Mouse (Mus musculus) kidney, adult 2 months (tissue): Measurements from ENCODE around the gene Gm47429. TPM values are rescaled to one million over a fixed set of nuclear protein-coding genes. Genes with fewer than 3 reads are reported as not detected.
A peak's percentile ranks its signal among the peaks of the same experiment; 100 is the strongest.

Experiments
- DNase-seq: peaks from one replicate; pipeline ENCODE4 v3.0.0; 2021
- H3K27ac ChIP-seq: fragments of 200-500 bp; 2 replicates; pipeline ENCODE4 v1.5.1; 2012; ENCODE audit warnings: low read depth, low read length, control low read depth, inconsistent platforms; ENCODE audit not compliant: insufficient read depth
- H3K27me3 ChIP-seq: fragments of 200-500 bp; replicated peaks from 2 replicates; pipeline ENCODE4 v1.6.1; 2012; ENCODE audit warnings: mild to moderate bottlenecking, moderate library complexity, low read length, inconsistent platforms; ENCODE audit not compliant: control insufficient read depth, insufficient read depth
- H3K36me3 ChIP-seq: fragments of 200-500 bp; 2 replicates; pipeline ENCODE4 v1.6.1; 2012; ENCODE audit warnings: mild to moderate bottlenecking, moderate library complexity, low read length, inconsistent platforms; ENCODE audit not compliant: control insufficient read depth, insufficient read depth
- H3K4me1 ChIP-seq: fragments of 200-500 bp; 2 replicates; pipeline ENCODE4 v1.6.1; 2011; ENCODE audit warnings: low read length; ENCODE audit not compliant: control insufficient read depth, insufficient read depth
- H3K4me3 ChIP-seq: fragments of 200-500 bp; 2 replicates; pipeline ENCODE4 v1.5.1; 2011; ENCODE audit warnings: mild to moderate bottlenecking, low read depth, low read length, control low read depth; ENCODE audit not compliant: insufficient read depth
- CTCF ChIP-seq: fragments of 200-500 bp; conservative IDR thresholded peaks from 2 replicates; pipeline ENCODE4 v1.5.1; 2011; ENCODE audit warnings: low read depth, mild to moderate bottlenecking, control low read depth, low read length, moderate library complexity, mixed read lengths; ENCODE audit not compliant: insufficient read depth, insufficient read length
- POLR2A ChIP-seq: fragments of 200-500 bp; IDR thresholded peaks from one replicate; pipeline ENCODE4 v1.6.1; 2011; ENCODE audit warnings: low read depth, low read length, control low read depth
- WGBS: fragments of 180-500 bp; shearing (Covaris S2); methylation state at CpG from one replicate; pipeline ENCODE4 v1.1.7; 2018; 5-methylcytosine and 5-hydroxymethylcytosine counted together
- polyA plus RNA-seq: library from polyadenylated mRNA; depleted of rRNA; stranded (reverse); fragments of >200 nt; gene quantifications from 2 replicates; pipeline ENCODE4 v1.2.3, GENCODE M21; 2012; rRNA removed

Gene Gm47429
- polyA plus RNA-seq, 1 experiment: not detected

DNA sequence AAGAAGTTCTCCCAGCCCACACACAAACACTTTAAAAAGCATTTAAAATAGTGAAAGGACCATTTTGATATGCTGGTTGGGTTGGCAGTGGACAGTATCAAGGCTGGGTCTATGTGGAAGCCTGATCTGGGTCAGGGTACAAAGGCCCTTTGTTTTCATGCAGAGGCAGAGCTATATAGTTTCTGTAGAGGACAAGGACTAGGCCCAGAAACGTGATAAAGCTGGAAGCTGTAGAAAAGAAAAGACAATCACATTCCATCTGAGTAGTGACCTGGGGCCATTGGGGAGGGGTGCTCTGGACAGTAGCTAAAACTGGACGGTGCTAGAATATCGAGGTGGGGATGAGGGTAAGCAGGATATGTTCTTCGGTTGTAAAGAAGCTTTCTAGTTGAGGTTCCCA is 1.5 kb upstream of the Gm47429 start:
- no peak for DNase-seq
- 60% methylated on average over 4 of the region's 4 CpGs for WGBS
- H3K4me3 ChIP-seq: no peak overlapping the region
- H3K36me3 ChIP-seq: no peaks in the 10 kb centered on the region
- H3K4me1 ChIP-seq: no peaks in the 10 kb centered on the region
- no peak for TF ChIP-seq POLR2A
- no peaks in the 10 kb centered on the region for H3K27me3 ChIP-seq
- no peak overlapping the region for H3K27ac ChIP-seq

DNA sequence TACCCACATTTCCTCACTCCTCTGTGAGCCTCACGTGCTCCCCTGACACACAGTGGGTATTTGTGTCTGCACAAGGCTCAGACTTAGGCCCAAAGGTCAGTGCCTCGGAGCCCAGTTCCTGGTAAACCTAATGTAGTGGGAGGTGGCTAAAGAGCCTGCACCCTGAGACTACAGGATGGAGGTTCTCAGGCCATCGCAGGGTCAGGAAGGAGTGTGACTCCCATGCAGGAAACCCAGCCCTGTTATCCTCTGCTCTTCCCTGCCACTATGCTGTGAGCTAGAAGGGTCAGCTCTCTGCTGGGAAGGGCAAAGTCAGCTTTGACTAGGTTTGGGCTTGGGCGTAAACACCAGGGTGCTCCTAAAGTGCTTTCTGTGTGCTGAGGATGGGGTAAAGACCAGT is 17.0 kb downstream of the Gm47429 start:
- no peak overlapping the region for H3K4me3 ChIP-seq
- no peak for DNase-seq
- TF ChIP-seq CTCF: no peak
- TF ChIP-seq POLR2A: no peak
- 66% methylated on average over 4 of the region's 4 CpGs for WGBS
- no peak overlapping the region for H3K27ac ChIP-seq
- H3K4me1 ChIP-seq: no peaks in the 10 kb centered on the region
- H3K27me3 ChIP-seq: no peaks in the 10 kb centered on the region
- no peaks in the 10 kb centered on the region; the same call in 1 of the 2 replicates for H3K36me3 ChIP-seq

DNA sequence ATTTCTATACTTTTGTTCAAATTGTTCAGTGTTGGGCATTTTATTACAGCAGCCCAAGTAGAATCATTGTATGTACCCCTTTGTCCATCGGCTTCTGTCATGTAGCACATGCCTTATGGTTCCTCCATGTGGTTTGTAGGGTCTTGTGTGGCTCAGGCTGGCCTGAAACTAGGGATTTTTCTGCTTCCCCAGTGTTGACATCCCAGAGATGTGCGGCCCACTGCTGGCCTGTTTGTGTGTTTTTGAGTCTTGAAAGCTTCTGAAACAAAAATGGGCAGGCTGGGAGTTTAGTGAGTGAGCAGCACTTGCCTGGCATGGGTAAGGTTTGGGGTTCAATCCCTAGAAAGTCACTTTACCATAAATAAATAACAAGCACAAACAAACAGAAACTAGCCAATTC is 19.2 kb downstream of the Gm47429 start:
- Histone ChIP-seq H3K4me3 (no peak overlapping the region), H3K4me1 (no peaks in the 10 kb centered on the region), H3K27ac (no peak overlapping the region), H3K27me3 (no peaks in the 10 kb centered on the region), H3K36me3 (no peaks in the 10 kb centered on the region; the same call in 1 of the 2 replicates)
- WGBS: 97% methylated on average over 2 of the region's 2 CpGs
- no peak for DNase-seq
- TF ChIP-seq CTCF (no peak), POLR2A (no peak)

DNA sequence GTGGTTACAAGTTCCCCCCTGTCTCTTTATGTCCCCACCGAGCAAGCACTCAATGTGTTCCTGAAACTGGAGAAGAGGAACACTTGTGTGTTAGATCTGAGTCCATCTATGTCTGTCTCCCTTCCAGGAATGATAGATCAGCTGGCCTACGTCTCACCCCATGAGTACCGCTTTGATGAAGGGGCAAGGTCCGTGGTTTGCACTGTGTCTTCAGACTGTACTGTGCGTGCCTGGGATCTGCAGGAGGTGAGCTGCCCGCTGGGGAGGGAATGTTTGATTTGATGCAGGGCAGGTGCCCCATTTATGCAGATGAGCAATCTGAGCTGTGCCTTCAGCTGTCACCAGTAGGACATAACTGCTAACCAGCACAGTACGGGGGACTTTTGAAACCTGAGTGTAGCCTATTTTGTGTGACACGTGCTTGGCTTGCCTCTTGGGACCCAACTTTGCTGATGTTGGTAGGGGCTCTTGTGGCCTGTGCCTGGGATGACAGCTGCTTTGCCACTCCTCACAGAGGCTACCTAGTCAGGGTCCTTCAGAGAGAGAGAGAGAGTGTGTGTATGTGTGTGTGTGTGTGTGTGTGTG is 20.0 kb downstream of the Gm47429 start:
- H3K27me3 ChIP-seq: no peaks in the 10 kb centered on the region
- WGBS: 50% methylated on average over 8 of the region's 8 CpGs
- H3K27ac ChIP-seq: no peak overlapping the region
- no peak overlapping the region for H3K4me3 ChIP-seq
- no peak for TF ChIP-seq POLR2A
- TF ChIP-seq CTCF: no peak
- no peaks in the 10 kb centered on the region; the same call in 1 of the 2 replicates for H3K36me3 ChIP-seq
- DNase-seq: peak; percentile 24
- H3K4me1 ChIP-seq: 0 out of 2 replicates have a peak, but pooled peaks cover 2% of the 10 kb centered on the region

DNA sequence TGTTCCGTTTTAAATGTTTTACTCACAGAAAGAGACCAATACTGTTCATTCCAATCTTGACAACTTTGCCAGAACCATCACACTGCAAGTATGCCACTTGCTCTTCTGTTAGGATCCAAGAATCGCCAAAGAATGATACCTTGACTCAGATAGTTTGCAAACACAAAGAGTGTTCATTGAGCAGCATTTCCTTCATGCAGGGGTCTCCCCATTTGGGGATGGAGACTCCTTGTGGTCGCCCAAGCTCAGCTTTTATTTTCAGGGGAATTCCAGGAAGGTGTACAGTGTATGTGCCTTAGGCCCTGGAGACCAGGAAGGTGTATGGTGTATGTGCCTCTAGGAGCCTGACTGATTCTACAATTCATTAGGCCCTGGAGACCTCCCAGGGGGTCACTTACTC is 25.3 kb downstream of the Gm47429 start:
- no peak for DNase-seq
- TF ChIP-seq CTCF: no peak
- TF ChIP-seq POLR2A: no peak
- 25% methylated on average over 3 of the region's 3 CpGs for WGBS
- H3K27ac ChIP-seq: no peak overlapping the region
- peaks cover 9% of the 10 kb centered on the region; the same call in 1 of the 2 replicates for H3K4me1 ChIP-seq
- H3K4me3 ChIP-seq: peak overlapping the region; percentile 83
- H3K36me3 ChIP-seq: no peaks in the 10 kb centered on the region
- no peaks in the 10 kb centered on the region for H3K27me3 ChIP-seq

DNA sequence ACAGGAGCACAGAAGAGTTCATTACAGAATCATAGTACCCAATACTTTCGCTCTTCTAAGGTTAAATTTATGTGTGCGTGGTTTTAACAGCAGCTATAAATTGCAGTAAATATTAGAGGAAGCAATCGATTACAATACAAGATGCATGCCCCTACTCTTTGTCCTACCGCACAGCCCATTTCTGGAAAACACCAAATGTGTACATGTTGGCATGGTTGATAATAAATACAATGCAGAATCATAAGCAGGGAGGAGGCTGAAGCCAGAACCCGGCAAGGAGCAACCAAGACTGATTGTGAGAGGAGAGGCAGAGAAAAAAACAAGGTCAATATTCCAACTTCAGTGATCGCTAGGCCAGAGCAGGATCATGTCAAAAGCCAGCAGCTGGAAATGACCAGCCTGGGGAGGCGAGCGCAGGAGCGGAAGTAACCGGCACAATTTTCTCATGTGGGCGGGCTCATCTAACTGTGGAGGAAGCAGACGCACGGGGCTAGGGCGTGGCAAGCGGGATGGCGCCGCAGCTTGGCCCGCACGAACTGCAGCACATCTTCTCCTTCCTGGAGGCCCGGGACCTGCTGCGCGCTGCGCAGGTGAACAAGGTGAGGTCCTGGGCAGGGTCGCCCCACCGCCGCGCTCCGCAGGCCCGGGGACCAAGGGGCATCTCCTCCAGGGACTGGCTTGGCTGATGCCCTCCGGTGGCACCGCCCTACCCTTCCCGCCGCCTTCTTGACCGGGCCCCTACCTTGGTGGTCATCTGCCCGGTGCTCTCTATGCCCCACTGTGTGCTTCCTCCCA is 26.1 kb downstream of the Gm47429 start, which contains the start of gene Fbxw17:
TSS of gene Fbxw17 (plus strand) at position 476 of the 795 bp plus-strand sequence.
- Histone ChIP-seq H3K27me3 (no peaks in the 10 kb centered on the region), H3K36me3 (no peaks in the 10 kb centered on the region), H3K27ac (peak within 1 kb of the TSS; percentile 48), H3K4me1 (peaks cover 9% of the 10 kb centered on the region; the same call in 1 of the 2 replicates), H3K4me3 (peak within 1 kb of the TSS; percentile 83)
- DNase-seq: peak; percentile 81
- WGBS: 11% methylated on average over 35 of the region's 35 CpGs
- TF ChIP-seq POLR2A (no peak), CTCF (no peak)

Other genes with a start within 250 kb of the Gm47429 start
- gene Gm906, start 193.6 kb downstream of the Gm47429 start, polyA plus RNA-seq: 2.1 TPM in 2 replicates
- gene Fbxw17, start 26.0 kb downstream of the Gm47429 start, polyA plus RNA-seq: 18.1 and 23.0 TPM in 2 replicates
- not detected in 2 replicates for gene Nutm2, start 23.4 kb upstream of the Gm47429 start, polyA plus RNA-seq
- not detected in 2 replicates for gene Gm904, start 199.3 kb upstream of the Gm47429 start, polyA plus RNA-seq